Mouse (Mus musculus) lung, postnatal 25 days (tissue): Measurements from ENCODE around the gene Anapc2.

Experiments used
- DNase-seq: peaks from one replicate; pipeline ENCODE4 v3.0.0; 2022; ENCODE audit warnings: low spot score

Anapc2 gene

DNA sequence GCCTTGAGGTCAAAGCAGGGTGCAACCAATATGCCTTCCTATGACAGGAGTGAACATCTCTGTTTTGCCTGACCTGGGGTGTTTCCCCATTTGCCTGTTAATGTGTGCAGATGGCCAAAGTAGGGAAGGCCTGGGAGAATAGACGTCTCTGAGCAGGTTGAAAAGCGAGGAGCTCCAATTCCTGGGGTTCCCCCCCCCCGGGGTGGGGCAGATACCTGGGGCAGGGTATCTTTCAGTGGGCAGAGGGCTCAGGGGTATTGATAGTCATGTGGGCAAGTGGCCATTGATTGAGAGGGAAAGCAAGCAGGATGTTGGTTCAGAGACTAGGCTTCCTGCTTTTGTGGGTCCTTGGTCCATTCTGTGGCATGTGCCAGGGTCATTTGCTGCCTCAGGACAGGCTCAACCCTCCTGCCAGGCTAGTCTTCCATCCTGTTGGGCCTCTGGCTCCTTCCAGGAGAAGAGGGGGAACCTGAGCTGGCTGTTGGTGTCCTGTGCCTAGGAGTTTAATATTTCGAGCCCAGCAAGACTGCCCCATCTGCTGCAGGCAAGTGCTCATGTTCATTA lies 4.5 kb upstream of the Anapc2 start:
- no peak for DNase-seq

DNA sequence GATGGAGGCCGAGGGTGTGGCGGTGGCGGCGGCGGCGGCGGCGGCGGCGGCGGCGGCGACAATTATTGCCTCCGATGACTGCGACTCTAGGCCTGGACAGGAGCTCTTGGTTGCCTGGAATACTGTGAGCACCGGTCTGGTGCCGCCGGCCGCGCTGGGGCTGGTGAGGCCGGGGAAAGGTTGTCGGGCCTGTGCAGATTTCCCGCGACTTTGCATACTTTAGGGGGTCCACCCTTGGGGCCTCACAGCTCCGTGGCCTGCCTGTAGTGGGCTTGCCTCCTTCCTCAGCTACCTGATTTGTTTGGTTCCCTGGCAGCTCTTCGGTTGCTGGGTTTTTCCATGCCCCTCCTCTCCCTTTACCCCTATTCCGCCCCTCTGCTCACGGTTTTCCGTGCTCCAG lies 237 bp downstream of the Anapc2 start:
- no peak for DNase-seq

DNA sequence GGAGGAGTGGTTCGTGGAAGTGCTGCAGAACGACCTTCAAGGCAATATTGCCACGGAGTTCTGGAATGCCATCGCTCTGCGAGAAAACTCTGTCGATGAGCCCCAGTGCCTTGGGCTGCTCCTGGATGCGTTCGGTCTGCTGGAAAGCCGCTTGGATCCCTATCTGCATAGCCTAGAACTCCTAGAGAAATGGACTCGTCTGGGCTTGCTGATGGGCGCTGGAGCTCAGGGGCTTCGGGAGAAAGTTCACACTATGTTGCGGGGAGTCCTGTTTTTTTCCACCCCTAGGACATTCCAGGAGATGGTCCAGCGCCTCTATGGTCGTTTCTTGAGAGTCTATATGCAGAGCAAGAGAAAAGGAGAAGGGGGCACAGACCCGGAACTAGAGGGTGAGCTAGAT lies 732 bp downstream of the Anapc2 start:
- DNase-seq = no peak

DNA sequence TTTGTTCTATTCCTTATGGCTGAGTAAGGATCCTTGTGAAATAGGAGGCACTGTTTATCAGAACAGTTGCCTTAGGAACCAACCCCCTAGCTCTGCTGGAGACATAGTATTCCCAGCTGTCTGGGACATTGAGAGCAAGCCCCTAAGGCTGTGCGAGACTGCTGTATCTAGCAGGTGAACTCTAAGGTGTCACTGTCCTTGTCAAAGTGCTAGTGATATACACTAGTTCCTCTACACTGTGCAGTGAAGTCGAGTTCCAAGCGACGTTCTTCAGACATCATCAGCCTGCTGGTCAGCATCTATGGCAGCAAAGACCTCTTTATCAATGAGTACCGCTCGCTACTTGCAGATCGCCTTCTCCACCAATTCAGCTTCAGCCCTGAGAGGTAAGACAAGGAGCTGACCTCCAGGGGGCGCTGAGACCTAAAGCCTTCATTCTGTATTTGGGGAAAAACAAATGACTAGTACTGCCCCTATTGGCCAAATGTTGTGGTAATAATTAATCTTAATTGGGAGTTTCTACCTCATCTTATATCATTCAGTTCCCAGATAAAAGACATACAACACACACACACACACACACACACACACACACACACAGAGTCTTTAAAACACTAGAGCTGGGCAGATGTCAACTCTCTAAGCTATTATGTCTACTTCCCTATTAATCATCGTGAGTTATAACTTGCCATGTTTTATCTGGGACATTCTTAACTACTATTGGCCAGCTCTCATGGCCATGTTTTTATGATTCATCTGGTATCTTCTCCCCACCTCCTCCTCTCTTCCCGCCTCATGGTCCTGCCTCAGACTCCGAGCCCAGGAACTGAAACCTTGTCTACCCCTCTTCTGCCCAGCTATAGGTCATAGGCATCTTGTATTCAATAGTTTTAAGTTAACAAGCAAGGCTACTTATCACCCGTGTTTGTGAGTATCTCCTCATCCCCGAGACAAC lies 6.9 kb downstream of the Anapc2 start:
- DNase-seq = peak; percentile 88

DNA sequence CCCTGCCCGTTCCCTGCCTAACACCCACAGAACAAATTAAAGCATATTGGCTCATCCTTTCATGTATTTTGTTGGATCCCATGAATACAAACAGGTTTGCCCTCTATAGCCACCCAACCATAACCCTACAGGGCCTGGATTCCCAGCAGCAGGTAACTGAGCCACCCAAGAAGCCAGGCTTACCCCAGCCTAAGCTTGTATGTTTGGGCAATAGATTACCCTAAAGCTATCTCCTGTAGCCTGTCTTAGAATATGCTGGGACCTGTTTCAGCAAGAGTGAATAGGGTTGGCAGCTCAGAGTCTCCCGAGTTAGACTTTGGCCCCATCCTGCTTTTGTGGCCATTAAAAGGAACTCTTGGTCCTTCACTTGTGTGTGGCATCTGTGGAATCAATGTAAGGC lies 13.3 kb downstream of the Anapc2 start:
- no peak for DNase-seq

DNA sequence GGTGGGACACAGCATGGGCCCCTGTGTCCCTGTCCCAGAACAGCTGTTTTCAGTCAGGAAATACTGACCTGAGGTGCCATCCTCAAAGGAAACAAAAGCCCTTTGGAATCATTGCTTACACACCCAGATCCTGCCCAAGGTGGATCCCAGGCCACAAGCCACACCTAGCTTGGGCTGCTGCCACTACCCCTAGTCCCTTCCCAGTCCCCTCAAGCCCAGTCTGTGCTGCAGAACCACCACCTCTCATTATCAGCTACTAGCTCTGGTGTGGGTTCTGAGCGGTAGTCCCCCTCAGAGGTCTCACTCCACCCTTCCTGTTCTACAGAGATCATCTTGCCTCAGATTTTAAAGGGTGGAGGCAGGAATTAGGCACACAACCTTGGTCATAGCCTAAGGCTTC lies 14.0 kb downstream of the Anapc2 start:
- no peak for DNase-seq

DNA sequence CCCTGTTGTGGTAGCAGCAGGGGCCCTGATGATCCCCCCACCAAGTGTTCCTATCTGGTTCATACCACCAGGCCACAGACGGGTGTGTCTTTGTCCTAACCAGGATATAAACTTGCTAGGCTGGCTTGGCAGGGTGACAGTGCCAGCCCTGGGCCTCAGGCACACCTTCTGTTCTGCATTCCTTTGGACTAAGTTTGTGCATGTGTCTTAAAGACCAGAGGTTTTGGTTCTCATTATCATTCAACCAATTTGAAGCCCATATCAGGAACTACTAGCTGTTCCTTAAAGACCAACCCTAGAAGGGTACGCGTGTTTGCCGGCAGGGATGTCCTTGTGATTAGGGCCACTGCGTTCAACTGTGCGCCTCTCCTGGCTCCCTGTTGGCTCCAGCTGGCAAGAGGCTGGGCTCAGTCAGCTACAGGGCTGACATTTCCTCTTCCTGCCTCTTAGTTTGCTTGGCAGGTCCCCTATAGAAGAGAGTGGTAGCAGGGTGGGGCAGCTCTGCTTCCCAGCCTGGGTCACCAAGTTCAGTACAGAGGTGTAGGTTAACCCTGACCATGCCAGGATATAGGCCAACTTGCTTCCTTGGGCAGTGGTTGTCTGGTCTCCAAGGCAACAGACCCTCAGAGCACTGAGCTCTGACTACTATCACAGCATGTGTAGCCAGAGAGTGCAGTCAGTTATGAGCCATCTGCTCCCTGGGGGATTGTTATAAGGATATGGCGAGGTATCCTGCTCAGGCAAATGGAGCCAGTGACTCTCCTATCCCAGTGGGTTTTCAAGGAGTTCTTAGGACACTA lies 14.8 kb downstream of the Anapc2 start:
- DNase-seq = peak; percentile 76

DNA sequence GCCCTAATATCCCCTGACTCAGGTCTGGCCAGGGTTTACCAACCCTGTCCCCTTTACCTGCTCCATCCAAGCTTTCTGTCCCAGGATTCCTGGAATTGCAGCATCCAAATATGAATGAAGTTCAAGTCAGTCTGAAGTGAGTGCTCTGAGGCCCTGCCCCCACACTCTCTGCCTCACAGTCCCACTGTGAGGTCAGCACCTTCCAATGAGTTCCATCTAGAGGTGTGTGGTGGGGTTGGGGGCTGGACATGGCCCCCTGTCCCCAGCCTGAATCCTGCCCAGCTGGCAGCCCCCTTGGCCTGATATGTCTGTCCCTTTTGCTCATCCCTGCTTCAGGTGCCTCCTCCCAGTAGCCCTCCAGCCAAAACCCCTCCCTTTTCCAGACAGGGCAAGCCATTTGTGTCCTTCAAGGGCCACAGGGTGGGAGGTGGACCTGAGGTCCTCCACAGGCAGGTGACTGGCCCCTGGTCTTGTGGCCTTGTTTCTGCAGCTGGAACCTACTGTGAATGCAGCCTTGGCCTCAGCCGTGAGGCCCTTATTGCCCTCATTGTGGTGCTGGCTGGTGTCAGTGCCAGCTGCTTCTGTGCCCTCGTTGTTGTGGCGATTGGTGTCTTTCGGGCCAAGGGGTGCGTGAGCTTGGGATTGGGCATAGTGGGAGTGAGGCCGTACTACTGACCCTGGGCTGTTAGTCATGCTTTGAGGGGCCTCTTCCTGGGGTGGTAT lies 15.8 kb downstream of the Anapc2 start, which contains the start of gene Tmem210:
Tmem210 (plus strand) TSS at position 219 of the 723 bp plus-strand sequence.
- DNase-seq = no peak

DNA sequence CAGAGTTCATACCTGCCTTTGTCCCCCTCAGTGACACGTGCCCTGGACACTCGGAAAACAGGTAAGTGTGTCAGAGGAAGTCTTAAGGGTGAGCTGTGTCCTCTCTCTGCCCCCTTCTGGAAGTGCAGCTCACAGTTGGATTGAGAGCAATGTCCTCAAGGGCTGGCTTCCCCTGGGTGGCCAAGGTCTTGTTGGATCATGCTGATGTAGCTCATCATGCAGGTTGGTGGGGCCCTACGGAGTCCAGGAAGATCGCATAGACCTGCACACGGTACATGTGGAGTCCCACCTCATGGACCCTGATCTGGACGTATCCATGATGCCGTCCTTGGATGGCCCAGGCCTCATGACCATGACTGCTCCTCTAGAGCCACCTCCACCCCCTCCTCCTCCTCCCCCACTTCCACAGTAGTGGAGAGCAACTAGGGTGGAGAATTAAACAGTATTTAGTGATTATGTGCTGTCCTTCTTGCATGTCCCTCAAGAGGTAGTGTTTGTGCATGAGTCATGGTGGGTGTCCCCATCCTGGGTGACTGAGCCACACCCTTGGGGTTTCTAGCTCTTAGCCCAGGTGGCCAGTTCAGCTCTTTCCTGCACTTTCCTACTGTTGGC lies 16.6 kb downstream of the Anapc2 start:
- no peak for DNase-seq

DNA sequence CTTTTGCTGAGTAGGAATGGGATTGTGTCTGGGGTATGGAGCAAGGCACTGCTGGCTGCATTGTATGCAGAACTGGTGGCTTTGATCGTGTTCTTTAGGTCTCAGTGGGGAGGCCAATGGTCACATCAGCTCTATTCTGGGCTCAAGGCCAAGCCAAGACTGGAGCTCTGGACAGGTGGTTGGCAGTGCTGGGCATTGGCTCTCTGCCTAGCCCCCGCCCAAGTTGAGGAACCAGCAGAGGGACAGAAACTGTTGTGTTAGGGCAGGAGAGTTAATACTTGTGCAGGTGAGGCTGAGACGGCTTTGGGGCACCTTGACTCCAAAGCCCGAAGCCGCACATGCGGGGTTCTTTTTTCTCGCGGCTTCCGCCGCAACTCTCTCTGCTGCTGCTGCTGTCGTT lies 17.4 kb downstream of the Anapc2 start, which contains the start of gene Lrrc26:
Lrrc26 (plus strand) TSS at position 265 of the 400 bp plus-strand sequence.
- DNase-seq = peak; percentile 64

DNA sequence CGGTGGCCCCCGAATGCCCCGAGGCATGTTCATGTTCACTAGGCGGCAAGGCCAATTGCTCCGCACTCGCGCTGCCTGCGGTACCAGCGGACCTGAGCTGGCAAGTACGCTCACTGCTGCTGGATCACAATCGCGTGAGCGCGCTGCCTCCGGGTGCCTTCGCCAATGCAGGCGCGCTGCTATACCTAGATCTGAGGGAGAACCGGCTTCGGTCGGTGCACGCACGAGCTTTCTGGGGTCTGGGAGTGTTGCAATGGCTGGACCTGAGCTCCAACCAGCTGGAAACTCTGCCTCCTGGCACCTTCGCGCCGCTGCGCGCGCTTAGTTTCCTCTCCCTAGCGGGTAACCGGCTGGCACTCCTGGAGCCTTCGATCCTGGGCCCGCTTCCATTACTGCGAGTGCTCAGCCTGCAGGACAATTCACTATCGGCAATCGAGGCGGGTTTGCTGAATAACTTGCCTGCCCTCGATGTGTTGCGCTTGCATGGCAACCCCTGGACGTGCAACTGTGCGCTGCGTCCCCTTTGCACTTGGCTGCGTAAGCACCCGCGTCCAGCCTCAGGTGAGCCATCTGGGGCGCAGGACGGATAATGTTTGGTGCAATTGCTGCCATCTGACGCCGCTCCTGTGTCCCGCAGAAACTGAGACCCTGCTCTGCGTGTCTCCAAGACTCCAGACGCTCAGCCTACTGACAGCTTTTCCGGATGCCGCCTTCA lies 18.0 kb downstream of the Anapc2 start:
- no peak for DNase-seq

DNA sequence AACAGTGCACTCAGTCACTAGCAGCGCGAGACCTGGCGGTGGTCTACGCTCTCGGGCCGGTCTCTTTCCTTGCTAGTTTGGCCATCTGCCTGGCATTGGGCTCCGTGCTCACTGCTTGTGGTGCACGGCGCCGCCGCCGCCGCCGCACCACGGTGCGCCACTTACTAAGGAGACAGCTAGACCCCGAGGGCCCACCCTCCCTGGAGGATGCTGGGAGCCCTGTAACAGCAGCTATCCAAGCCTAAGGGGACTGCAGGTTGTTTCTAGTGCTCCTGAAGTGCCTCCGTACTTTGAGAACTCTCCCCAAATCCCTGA lies 18.5 kb downstream of the Anapc2 start:
- no peak for DNase-seq

DNA sequence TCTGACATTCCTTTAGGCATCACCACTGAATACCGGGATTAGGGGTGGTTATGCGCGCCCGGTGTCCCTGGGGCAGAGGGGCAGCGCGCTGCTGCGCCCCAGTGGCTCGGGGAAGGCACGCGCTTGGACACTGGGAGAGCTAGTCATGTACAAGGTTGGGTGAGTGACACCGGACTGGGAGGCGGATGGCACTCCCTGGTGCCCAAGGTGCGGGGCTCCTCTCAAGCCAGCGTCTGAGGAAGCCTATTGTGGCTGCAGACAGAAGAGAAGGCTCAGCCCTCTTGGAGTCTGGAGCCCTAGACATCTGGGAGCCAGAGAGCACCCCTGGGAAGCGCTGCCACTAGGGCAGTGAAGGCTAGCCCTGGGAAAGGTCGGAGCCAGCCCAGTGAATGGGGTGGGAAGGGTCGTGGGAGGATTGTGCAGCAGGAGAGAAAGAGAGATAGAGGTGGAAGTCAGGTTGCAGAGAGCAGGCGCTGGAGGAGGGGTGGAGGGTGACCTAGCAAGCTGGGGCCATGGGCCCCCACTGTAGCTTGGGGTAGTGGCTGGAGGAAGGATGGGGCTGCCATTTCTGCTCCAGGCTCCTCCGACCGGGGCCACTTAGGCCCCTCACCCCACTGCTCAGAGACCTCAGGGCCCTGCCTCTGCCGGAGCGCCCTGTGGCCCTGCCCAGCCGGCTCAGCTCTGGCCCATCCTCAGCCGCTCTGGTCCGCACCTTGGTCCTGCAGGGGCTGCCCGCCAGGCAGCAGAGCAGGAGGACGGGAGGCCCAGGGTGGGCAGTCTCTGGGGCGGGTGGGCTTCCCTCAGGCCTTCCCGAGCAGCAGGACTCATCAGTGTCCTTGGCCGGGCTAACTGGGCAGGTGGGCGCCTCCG lies 19.1 kb downstream of the Anapc2 start:
- no peak for DNase-seq

DNA sequence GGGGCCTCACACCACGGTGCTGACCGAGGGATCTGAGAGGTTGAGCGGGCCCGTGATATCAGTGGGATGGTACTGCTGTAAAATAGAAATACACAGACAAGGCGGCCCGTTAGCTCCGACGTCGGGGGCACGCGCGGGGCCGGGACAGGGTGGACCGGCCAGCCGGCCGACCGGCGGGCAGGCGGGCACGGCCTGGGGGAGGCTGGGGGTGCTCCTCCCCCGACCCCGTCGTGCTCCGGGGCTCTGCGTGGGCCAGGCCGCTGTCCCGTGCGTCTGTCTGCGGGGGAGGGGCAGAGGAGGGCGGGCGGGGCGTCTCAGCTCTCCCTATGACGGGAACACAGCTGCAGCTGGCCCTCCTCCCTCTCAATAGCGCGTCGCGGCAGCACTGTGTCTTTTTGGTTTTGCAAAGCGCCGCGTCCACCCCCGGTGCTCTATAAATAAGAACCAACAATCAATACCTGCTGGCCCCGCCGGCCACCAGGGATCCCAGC lies 19.8 kb downstream of the Anapc2 start:
- DNase-seq = no peak

DNA sequence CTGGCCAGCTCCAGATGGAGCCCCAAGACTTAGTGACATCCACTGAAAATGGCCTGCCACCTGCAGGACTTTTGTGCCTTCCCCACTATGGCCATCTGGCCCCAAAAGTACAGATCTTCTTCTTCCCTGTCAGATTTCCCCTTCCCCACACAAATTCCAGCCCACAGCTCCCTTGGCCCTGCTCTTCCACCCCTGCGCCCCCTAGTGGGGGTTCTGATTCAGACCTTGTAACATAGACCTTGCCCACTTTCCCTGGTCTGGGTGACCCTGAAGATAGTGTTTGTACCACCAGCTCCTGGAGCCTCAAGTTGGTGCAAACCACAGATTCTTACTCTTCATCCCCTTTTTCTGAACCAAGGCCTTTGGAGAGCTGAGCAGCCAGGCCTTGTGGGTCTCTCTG lies 20.6 kb downstream of the Anapc2 start:
- DNase-seq = peak; percentile 73

DNA sequence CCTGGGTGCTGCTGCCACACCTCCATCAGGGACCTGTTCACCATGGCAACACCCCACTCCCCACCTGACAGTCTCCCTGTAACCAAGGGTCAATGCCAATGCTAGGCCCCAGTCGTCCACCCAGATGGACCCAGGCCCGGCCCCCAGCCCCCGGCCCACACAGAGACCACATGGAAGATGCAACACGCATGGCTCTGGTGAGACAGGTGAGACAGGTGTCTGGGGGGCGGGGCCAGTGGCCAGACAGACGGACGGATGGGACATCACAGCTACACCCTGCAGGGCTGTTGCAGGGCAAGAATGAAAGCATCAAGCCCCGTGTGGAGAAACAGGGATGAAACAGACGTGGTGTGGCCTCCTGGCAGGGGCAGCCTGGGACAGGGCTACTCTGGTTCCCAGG lies 21.4 kb downstream of the Anapc2 start:
- DNase-seq = no peak

DNA sequence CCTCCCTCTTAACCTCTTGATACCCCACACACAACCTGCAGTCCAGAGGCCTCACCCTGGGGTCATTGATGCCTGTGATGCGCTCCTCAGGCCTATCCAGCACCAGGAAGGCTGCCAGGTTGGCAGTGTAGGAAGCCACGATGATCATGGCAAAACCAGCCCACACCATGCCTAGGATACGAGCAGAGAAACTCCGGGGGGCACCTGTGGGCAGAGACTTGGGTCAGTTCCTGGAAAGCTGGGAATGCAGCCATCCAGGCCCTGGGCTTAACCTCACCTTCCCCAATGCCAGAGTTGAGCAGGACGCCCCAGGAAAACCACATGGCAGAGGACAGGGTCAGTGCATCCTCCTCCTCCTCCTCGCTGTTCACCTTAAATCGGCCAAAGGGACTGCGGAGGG lies 24.8 kb downstream of the Anapc2 start:
- DNase-seq = no peak

DNA sequence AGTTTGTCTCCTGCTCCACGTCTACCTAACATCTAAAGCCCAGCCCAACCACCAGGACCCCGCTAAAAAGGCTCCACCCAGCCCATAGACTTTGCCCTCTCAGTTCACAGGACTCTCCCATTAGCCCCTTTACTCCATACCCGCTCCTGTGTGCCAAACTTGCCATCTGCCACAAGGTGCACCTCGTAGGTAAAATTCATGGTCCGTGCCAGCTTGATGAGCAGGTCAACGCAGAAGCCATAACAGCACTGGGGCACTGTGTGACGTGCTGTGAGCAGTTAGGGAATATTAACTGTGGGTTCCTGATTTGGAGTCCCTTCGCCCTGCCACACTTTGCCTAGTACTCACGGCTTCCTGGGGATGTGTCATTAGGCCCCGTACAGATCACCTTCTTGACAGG lies 25.8 kb downstream of the Anapc2 start:
- DNase-seq = no peak

DNA sequence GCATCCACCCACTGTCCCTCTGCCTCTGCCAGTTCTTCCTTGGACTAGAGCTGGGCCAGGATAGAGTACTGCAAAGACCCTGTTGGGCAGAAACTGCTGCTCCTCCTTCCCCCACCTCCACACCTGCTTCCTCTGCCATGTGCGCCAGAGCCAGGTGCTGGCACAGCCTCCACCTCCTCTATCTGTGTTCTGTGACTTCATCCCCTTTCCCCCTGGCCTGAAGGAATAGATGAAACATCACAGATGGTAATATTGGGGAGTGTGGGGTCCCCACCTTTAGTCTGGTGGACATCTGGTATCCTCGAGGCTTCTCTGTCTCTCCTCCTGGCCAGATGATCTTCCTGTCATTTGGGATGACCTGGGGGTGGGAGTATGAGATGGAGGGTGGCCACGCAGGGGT lies 31.2 kb downstream of the Anapc2 start:
- DNase-seq = no peak
